Mouse (Mus musculus) right cerebral cortex, postnatal 14 days (tissue): ENCODE data around the gene Zfp217.
A peak's percentile ranks its signal among the peaks of the same experiment; 100 is the strongest.
"Not testable (repeated sequence)": the region's sequence is repeated elsewhere in the genome, so short reads cannot be mapped to it uniquely, and the experiment has no call there.

Source experiments
- DNase-seq: peaks from one replicate; pipeline ENCODE4 v3.0.0; 2022

Zfp217 gene

GRCm38 (mm10) chr2:170147661-170148153 lies at the start of gene Zfp217:
Gene Zfp217 (minus strand): TSS chr2:170148103.
- no peak for DNase-seq

- no peak for DNase-seq
Measured at GRCm38 (mm10) chr2:170195542-170196089, 47.7 kb upstream of the Zfp217 start.

GRCm38 (mm10) chr2:170194845-170195244 lies 46.9 kb upstream of the Zfp217 start:
- no peak for DNase-seq

- DNase-seq, result no peak
Measured at GRCm38 (mm10) chr2:170193850-170194249, 45.9 kb upstream of the Zfp217 start.

- DNase-seq, result no peak
Measured at GRCm38 (mm10) chr2:170193211-170193610, 45.3 kb upstream of the Zfp217 start.

- DNase-seq, result no peak
Measured at GRCm38 (mm10) chr2:170192731-170193149, 44.8 kb upstream of the Zfp217 start.

GRCm38 (mm10) chr2:170188721-170189120 lies 40.8 kb upstream of the Zfp217 start:
- DNase-seq, result no peak

GRCm38 (mm10) chr2:170185137-170185837 lies 37.4 kb upstream of the Zfp217 start:
- DNase-seq, result no peak

GRCm38 (mm10) chr2:170184175-170184983 lies 36.5 kb upstream of the Zfp217 start:
- peak; percentile 44 for DNase-seq

- DNase-seq, result no peak
Measured at GRCm38 (mm10) chr2:170183851-170184174, 35.9 kb upstream of the Zfp217 start.

- DNase-seq, result no peak
Measured at GRCm38 (mm10) chr2:170181862-170182261, 34.0 kb upstream of the Zfp217 start.

GRCm38 (mm10) chr2:170180769-170181168 lies 32.9 kb upstream of the Zfp217 start:
- DNase-seq, result not testable (repeated sequence)

GRCm38 (mm10) chr2:170179317-170179716 lies 31.4 kb upstream of the Zfp217 start:
- no peak for DNase-seq

- no peak for DNase-seq
Measured at GRCm38 (mm10) chr2:170177323-170177722, 29.4 kb upstream of the Zfp217 start.

- DNase-seq, result no peak
Measured at GRCm38 (mm10) chr2:170176284-170176926, 28.5 kb upstream of the Zfp217 start.

- no peak for DNase-seq
Measured at GRCm38 (mm10) chr2:170175661-170176150, 27.8 kb upstream of the Zfp217 start.

GRCm38 (mm10) chr2:170175190-170175589 lies 27.3 kb upstream of the Zfp217 start:
- no peak for DNase-seq

GRCm38 (mm10) chr2:170169062-170169461 lies 21.2 kb upstream of the Zfp217 start:
- DNase-seq, result no peak

GRCm38 (mm10) chr2:170165649-170166048 lies 17.7 kb upstream of the Zfp217 start:
- no peak for DNase-seq

- no peak for DNase-seq
Measured at GRCm38 (mm10) chr2:170163671-170164462, 16.0 kb upstream of the Zfp217 start.

GRCm38 (mm10) chr2:170159795-170160568 lies 12.1 kb upstream of the Zfp217 start:
- DNase-seq, result no peak
